Mouse (Mus musculus): Measurements from ENCODE around the gene Thop1. TPM values are rescaled to one million over a fixed set of nuclear protein-coding genes. Genes with fewer than 3 reads are reported as not detected.

Thop1 gene
- polyA plus RNA-seq, 1 experiment, result 5.3 TPM

- Histone ChIP-seq H3K4me1 (ENCODE audit: control insufficient read depth) (peaks cover 62% of the 10 kb centered on the region), H3K36me3 (ENCODE audit: control insufficient read depth) (peaks cover 14% of the 10 kb centered on the region; the same call in 1 of the 2 replicates), H3K9me3 (ENCODE audit: control insufficient read depth, low read length) (peaks cover 15% of the 10 kb centered on the region), H3K27me3 (ENCODE audit: control insufficient read depth) (no peaks in the 10 kb centered on the region), H3K4me3 (replicated peaks) (no peak overlapping the region)
- no peak for TF ChIP-seq TAL1 (IDR thresholded peaks at IDR 0.05; ENCODE audit: low read length)
- no peak for TF ChIP-seq GATA1 (IDR thresholded peaks at IDR 0.05; ENCODE audit: low read length)
These were observed 20.8 kb downstream of the Thop1 start for GRCm38 (mm10) chr10:81090621-81091020.

- Histone ChIP-seq H3K36me3 (ENCODE audit: control insufficient read depth) (peaks cover 16% of the 10 kb centered on the region), H3K9me3 (ENCODE audit: control insufficient read depth, low read length) (peaks cover 13% of the 10 kb centered on the region), H3K4me3 (replicated peaks) (peak overlapping the region; percentile 41), H3K27me3 (ENCODE audit: control insufficient read depth) (no peaks in the 10 kb centered on the region), H3K4me1 (ENCODE audit: control insufficient read depth) (peaks cover 74% of the 10 kb centered on the region)
- TF ChIP-seq GATA1 (IDR thresholded peaks at IDR 0.05; ENCODE audit: low read length), result no peak
- TF ChIP-seq TAL1 (IDR thresholded peaks at IDR 0.05; ENCODE audit: low read length), result no peak
These were observed 22.8 kb downstream of the Thop1 start for GRCm38 (mm10) chr10:81092465-81093250.

- peak overlapping the region; percentile 1 for H3K4me3 ChIP-seq (replicated peaks)
These were observed 25.3 kb downstream of the Thop1 start for GRCm38 (mm10) chr10:81094931-81095678.

DNA sequence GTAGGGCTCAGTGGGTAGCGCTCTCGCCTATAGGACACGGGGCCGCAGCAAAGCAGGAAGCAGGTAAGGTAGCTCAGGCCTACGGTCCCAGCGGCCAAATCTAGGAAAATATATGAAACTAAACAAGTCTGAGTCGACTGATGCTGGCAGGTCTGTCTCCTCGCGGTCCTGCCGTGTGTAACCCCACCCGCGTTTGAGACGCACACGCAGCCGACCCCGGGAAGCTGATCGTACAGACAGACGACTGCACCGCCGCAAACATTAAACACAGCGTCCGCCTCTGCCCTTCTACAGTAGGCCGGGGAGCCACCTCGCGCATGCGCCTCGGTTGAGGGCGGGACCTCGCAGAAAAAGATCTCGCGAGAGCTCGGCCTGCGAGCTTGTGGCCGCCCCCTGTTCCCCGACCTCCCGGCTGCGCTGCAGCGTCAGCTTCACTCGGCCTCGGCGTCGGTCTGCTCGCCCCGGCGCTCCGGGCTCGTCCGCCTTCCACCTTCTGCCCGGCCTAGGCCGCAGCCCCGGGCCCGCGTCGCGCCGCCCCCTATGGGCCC is 35.8 kb downstream of the Thop1 start, which contains the start of gene Map2k2:
Gene Map2k2, plus strand, starts transcription at position 351 of the 548 bp plus-strand sequence.
- Histone ChIP-seq H3K4me3 (replicated peaks) (peak within 1 kb of the TSS; percentile 82), H3K9me3 (ENCODE audit: control insufficient read depth, low read length) (no peaks in the 10 kb centered on the region), H3K4me1 (ENCODE audit: control insufficient read depth) (peaks cover 91% of the 10 kb centered on the region), H3K27me3 (ENCODE audit: control insufficient read depth) (no peaks in the 10 kb centered on the region), H3K36me3 (ENCODE audit: control insufficient read depth) (peaks cover 38% of the 10 kb centered on the region)
- TF ChIP-seq GATA1 (IDR thresholded peaks at IDR 0.05; ENCODE audit: low read length) (no peak), TAL1 (IDR thresholded peaks at IDR 0.05; ENCODE audit: low read length) (no peak)

More at GRCm38 (mm10) chr10:81094931-81095678, 25.3 kb downstream of the Thop1 start:
- TF ChIP-seq GATA1 (IDR thresholded peaks at IDR 0.05; ENCODE audit: low read length) (no peak), TAL1 (IDR thresholded peaks at IDR 0.05; ENCODE audit: low read length) (no peak)
- peaks cover 79% of the 10 kb centered on the region for H3K4me1 ChIP-seq (ENCODE audit: control insufficient read depth)
- peaks cover 8% of the 10 kb centered on the region for H3K36me3 ChIP-seq (ENCODE audit: control insufficient read depth)
- no peaks in the 10 kb centered on the region for H3K27me3 ChIP-seq (ENCODE audit: control insufficient read depth)
- peaks cover 6% of the 10 kb centered on the region for H3K9me3 ChIP-seq (ENCODE audit: control insufficient read depth, low read length)

GRCm38 (mm10) chr10:81106113-81106721 is 36.4 kb downstream of the Thop1 start:
- H3K36me3 ChIP-seq (ENCODE audit: control insufficient read depth), result peaks cover 43% of the 10 kb centered on the region
- H3K27me3 ChIP-seq (ENCODE audit: control insufficient read depth), result no peaks in the 10 kb centered on the region
- H3K4me3 ChIP-seq (replicated peaks), result peak overlapping the region; percentile 82
- TF ChIP-seq TAL1 (IDR thresholded peaks at IDR 0.05; ENCODE audit: low read length), result peak; percentile 61
- TF ChIP-seq GATA1 (IDR thresholded peaks at IDR 0.05; ENCODE audit: low read length), result no peak
- H3K9me3 ChIP-seq (ENCODE audit: control insufficient read depth, low read length), result no peaks in the 10 kb centered on the region
- H3K4me1 ChIP-seq (ENCODE audit: control insufficient read depth), result peaks cover 91% of the 10 kb centered on the region

DNA sequence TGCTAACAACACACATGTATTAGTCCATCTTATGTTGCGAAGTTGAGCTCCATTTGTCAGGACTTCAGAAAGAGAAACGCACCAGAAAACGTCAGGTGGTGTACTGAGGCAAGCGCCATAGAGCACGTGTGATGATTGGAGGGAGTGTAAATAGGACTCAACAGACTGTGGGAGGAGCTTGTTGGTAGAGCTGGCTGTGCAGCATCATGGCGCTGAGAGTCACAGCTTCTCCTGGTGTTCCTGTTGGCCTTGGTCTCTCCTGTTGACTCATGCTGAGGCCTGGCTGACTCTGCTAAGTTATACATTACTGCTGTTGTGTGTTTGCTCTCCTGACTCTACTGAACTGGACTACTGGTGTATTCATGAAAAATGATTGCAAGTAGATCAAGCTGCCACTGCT is 43.1 kb downstream of the Thop1 start:
- peaks cover 34% of the 10 kb centered on the region for H3K4me1 ChIP-seq (ENCODE audit: control insufficient read depth)
- TF ChIP-seq TAL1 (IDR thresholded peaks at IDR 0.05; ENCODE audit: low read length), result no peak
- TF ChIP-seq GATA1 (IDR thresholded peaks at IDR 0.05; ENCODE audit: low read length), result no peak
- H3K9me3 ChIP-seq (ENCODE audit: control insufficient read depth, low read length), result no peaks in the 10 kb centered on the region
- H3K4me3 ChIP-seq (replicated peaks), result no peak overlapping the region
- no peaks in the 10 kb centered on the region for H3K27me3 ChIP-seq (ENCODE audit: control insufficient read depth)
- H3K36me3 ChIP-seq (ENCODE audit: control insufficient read depth), result peaks cover 96% of the 10 kb centered on the region

- H3K4me1 ChIP-seq (ENCODE audit: control insufficient read depth), result peaks cover 33% of the 10 kb centered on the region
- H3K4me3 ChIP-seq (replicated peaks), result no peak overlapping the region
- no peaks in the 10 kb centered on the region for H3K27me3 ChIP-seq (ENCODE audit: control insufficient read depth)
- no peaks in the 10 kb centered on the region for H3K9me3 ChIP-seq (ENCODE audit: control insufficient read depth, low read length)
- H3K36me3 ChIP-seq (ENCODE audit: control insufficient read depth), result peaks cover 96% of the 10 kb centered on the region
- no peak for TF ChIP-seq TAL1 (IDR thresholded peaks at IDR 0.05; ENCODE audit: low read length)
- no peak for TF ChIP-seq GATA1 (IDR thresholded peaks at IDR 0.05; ENCODE audit: low read length)
These were observed 49.8 kb downstream of the Thop1 start for GRCm38 (mm10) chr10:81119625-81120024.

DNA sequence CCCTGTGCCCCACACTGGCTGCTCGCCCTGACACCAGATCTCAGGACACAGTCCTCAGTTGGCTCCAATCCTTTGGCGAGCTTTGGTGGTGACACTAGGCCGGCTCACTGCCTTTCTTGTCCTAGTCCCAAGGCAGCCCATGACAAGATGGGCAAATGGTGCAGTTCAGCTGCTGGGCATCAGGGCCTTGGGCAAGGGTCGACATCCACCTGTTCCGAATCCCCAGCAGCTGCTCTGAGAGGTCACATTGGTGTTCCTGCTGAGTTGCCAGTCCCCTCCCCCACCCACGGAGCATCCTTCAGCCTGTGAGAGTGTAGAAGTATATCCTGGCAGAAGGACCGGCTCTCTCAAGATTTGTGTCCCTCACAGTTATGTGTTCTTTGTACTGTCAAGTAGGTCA is 50.8 kb downstream of the Thop1 start:
- H3K4me3 ChIP-seq (replicated peaks), result no peak overlapping the region
- H3K27me3 ChIP-seq (ENCODE audit: control insufficient read depth), result no peaks in the 10 kb centered on the region
- H3K9me3 ChIP-seq (ENCODE audit: control insufficient read depth, low read length), result no peaks in the 10 kb centered on the region
- H3K4me1 ChIP-seq (ENCODE audit: control insufficient read depth), result peaks cover 34% of the 10 kb centered on the region
- H3K36me3 ChIP-seq (ENCODE audit: control insufficient read depth), result peaks cover 93% of the 10 kb centered on the region
- TF ChIP-seq GATA1 (IDR thresholded peaks at IDR 0.05; ENCODE audit: low read length), result no peak
